Mouse (Mus musculus): ENCODE measurements around the gene St6galnac3.

St6galnac3 gene

GRCm38 (mm10) chr3:153353313-153354103 lies 371.5 kb downstream of the St6galnac3 start:
- DNase-seq (ENCODE audit: low read depth, low spot score) = no peak

- DNase-seq (ENCODE audit: low read depth, low spot score) = no peak
Observed at GRCm38 (mm10) chr3:153349981-153350380, 375.0 kb downstream of the St6galnac3 start.

GRCm38 (mm10) chr3:153348797-153349465 lies 376.0 kb downstream of the St6galnac3 start:
- DNase-seq (ENCODE audit: low read depth, low spot score) = no peak

- DNase-seq (ENCODE audit: low read depth, low spot score) = no peak
Observed at GRCm38 (mm10) chr3:153344979-153345378, 380.0 kb downstream of the St6galnac3 start.

GRCm38 (mm10) chr3:153339940-153340339 lies 385.0 kb downstream of the St6galnac3 start:
- DNase-seq (ENCODE audit: low read depth, low spot score) = no peak

- no peak for DNase-seq (ENCODE audit: low read depth, low spot score)
Observed at GRCm38 (mm10) chr3:153339091-153339490, 385.9 kb downstream of the St6galnac3 start.

- no peak for DNase-seq (ENCODE audit: low read depth, low spot score)
Observed at GRCm38 (mm10) chr3:153337779-153338178, 387.2 kb downstream of the St6galnac3 start.

- no peak for DNase-seq (ENCODE audit: low read depth, low spot score)
Observed at GRCm38 (mm10) chr3:153337221-153337620, 387.8 kb downstream of the St6galnac3 start.

- DNase-seq (ENCODE audit: low read depth, low spot score) = no peak
Observed at GRCm38 (mm10) chr3:153334152-153334825, 390.7 kb downstream of the St6galnac3 start.

GRCm38 (mm10) chr3:153324307-153324706 lies 400.7 kb downstream of the St6galnac3 start:
- DNase-seq (ENCODE audit: low read depth, low spot score) = no peak

GRCm38 (mm10) chr3:153323446-153323845 lies 401.5 kb downstream of the St6galnac3 start:
- no peak for DNase-seq (ENCODE audit: low read depth, low spot score)

GRCm38 (mm10) chr3:153313583-153313982 lies 411.4 kb downstream of the St6galnac3 start:
- no peak for DNase-seq (ENCODE audit: low read depth, low spot score)

GRCm38 (mm10) chr3:153313167-153313566 lies 411.8 kb downstream of the St6galnac3 start:
- DNase-seq (ENCODE audit: low read depth, low spot score) = no peak

- DNase-seq (ENCODE audit: low read depth, low spot score) = no peak
Observed at GRCm38 (mm10) chr3:153312006-153312405, 413.0 kb downstream of the St6galnac3 start.

- no peak for DNase-seq (ENCODE audit: low read depth, low spot score)
Observed at GRCm38 (mm10) chr3:153308379-153308778, 416.6 kb downstream of the St6galnac3 start.

- no peak for DNase-seq (ENCODE audit: low read depth, low spot score)
Observed at GRCm38 (mm10) chr3:153305153-153305552, 419.8 kb downstream of the St6galnac3 start.

GRCm38 (mm10) chr3:153302376-153302775 lies 422.6 kb downstream of the St6galnac3 start:
- DNase-seq (ENCODE audit: low read depth, low spot score) = no peak

- no peak for DNase-seq (ENCODE audit: low read depth, low spot score)
Observed at GRCm38 (mm10) chr3:153296375-153297068, 428.5 kb downstream of the St6galnac3 start.

- no peak for DNase-seq (ENCODE audit: low read depth, low spot score)
Observed at GRCm38 (mm10) chr3:153292853-153293252, 432.1 kb downstream of the St6galnac3 start.

GRCm38 (mm10) chr3:153292363-153292762 lies 432.6 kb downstream of the St6galnac3 start:
- DNase-seq (ENCODE audit: low read depth, low spot score) = no peak

- no peak for DNase-seq (ENCODE audit: low read depth, low spot score)
Observed at GRCm38 (mm10) chr3:153291406-153292045, 433.4 kb downstream of the St6galnac3 start.
